Mouse (Mus musculus) C2C12 (cell line): ENCODE measurements around the gene Fyb2. TPM values are rescaled to one million over a fixed set of nuclear protein-coding genes. Genes with fewer than 3 reads are reported as not detected.
A peak's percentile ranks its signal among the peaks of the same experiment; 100 is the strongest.

Experiments used
- H3K27me3 ChIP-seq: one replicate; pipeline ENCODE4 v1.6.1; 2011; ENCODE audit not compliant: control insufficient read depth, insufficient read depth, insufficient read length
- H3K36me3 ChIP-seq: one replicate; pipeline ENCODE4 v1.6.1; 2011; ENCODE audit not compliant: control insufficient read depth, insufficient read depth
- H3K4me3 ChIP-seq: one replicate; pipeline ENCODE4 v1.5.1; 2011; ENCODE audit warnings: mild to moderate bottlenecking, control low read depth; ENCODE audit not compliant: poor library complexity, insufficient read depth, severe bottlenecking
- H3K79me2 ChIP-seq: one replicate; pipeline ENCODE4 v1.6.1; 2011; ENCODE audit not compliant: control insufficient read depth, insufficient read depth
- H3K79me3 ChIP-seq: one replicate; pipeline ENCODE4 v1.6.1; 2011; ENCODE audit warnings: low read depth, control low read depth
- H3ac ChIP-seq: one replicate; pipeline ENCODE3; 2011; ENCODE audit warnings: low read depth; ENCODE audit not compliant: control insufficient read depth, insufficient read length
- CEBPB ChIP-seq: IDR thresholded peaks from one replicate; pipeline ENCODE4 v1.6.1; 2011; ENCODE audit warnings: low read depth, mild to moderate bottlenecking, control low read depth, moderate library complexity
- CTCF ChIP-seq: IDR thresholded peaks from one replicate; pipeline ENCODE4 v1.5.1; 2011; ENCODE audit not compliant: control insufficient read depth, insufficient read depth, insufficient read length
- FOSL1 ChIP-seq: IDR thresholded peaks from one replicate; pipeline ENCODE4 v1.8.0; 2011; ENCODE audit warnings: mild to moderate bottlenecking, low read length; ENCODE audit not compliant: poor library complexity, insufficient read depth, severe bottlenecking
- MAX ChIP-seq: IDR thresholded peaks from one replicate; pipeline ENCODE4 v1.6.1; 2011; ENCODE audit warnings: mild to moderate bottlenecking, control low read depth
- MYOD1 ChIP-seq: IDR thresholded peaks from one replicate; pipeline ENCODE4 v1.6.1; 2011; ENCODE audit warnings: low read depth; ENCODE audit not compliant: control insufficient read depth, insufficient read length
- MYOG ChIP-seq: IDR thresholded peaks from one replicate; pipeline ENCODE4 v1.6.1; 2011; ENCODE audit not compliant: control insufficient read depth, insufficient read length; ENCODE audit errors: extremely low read depth
- USF1 ChIP-seq: IDR thresholded peaks from one replicate; pipeline ENCODE4 v1.6.1; 2011; ENCODE audit warnings: low read depth, mild to moderate bottlenecking, control low read depth, moderate library complexity
- polyA plus RNA-seq: library from polyadenylated mRNA; unstranded; fragments of >200 nt; fragmentation: generic; extraction: Trizol; gene quantifications from one replicate; pipeline ENCODE4 v1.2.1, GENCODE M21; 2012; ENCODE audit warnings: missing spikeins

Gene Fyb2
- polyA plus RNA-seq, 1 experiment = 0.05 TPM

GRCm38 (mm10) chr4:104934997-104935396, 21.7 kb downstream of the Fyb2 start:
- H3K36me3 ChIP-seq = no peaks in the 10 kb centered on the region
- H3K79me2 ChIP-seq = no peaks in the 10 kb centered on the region
- no peaks in the 10 kb centered on the region for H3K27me3 ChIP-seq
- no peak for TF ChIP-seq FOSL1
- no peak for TF ChIP-seq MYOG
- TF ChIP-seq CEBPB = no peak
- TF ChIP-seq USF1 = no peak
- no peak for TF ChIP-seq MAX
- H3K79me3 ChIP-seq = no peaks in the 10 kb centered on the region
- no peak overlapping the region for H3ac ChIP-seq
- H3K4me3 ChIP-seq = no peak overlapping the region

GRCm38 (mm10) chr4:104935436-104935835, 22.2 kb downstream of the Fyb2 start:
- Histone ChIP-seq H3K79me3 (no peaks in the 10 kb centered on the region), H3K27me3 (no peaks in the 10 kb centered on the region), H3K79me2 (no peaks in the 10 kb centered on the region), H3ac (no peak overlapping the region), H3K36me3 (no peaks in the 10 kb centered on the region), H3K4me3 (no peak overlapping the region)
- no peak for TF ChIP-seq FOSL1
- no peak for TF ChIP-seq USF1
- TF ChIP-seq MYOD1 = no peak
- no peak for TF ChIP-seq MYOG
- TF ChIP-seq MAX = no peak

- no peak for TF ChIP-seq CTCF
- TF ChIP-seq MYOD1 = peak; percentile 27
- peak; percentile 81 for TF ChIP-seq MAX
- TF ChIP-seq CEBPB = no peak
- no peak for TF ChIP-seq FOSL1
- TF ChIP-seq USF1 = peak; percentile 44
- TF ChIP-seq MYOG = no peak
- Histone ChIP-seq H3K79me3 (no peaks in the 10 kb centered on the region), H3ac (no peak overlapping the region), H3K27me3 (no peaks in the 10 kb centered on the region), H3K4me3 (no peak overlapping the region), H3K79me2 (no peaks in the 10 kb centered on the region), H3K36me3 (no peaks in the 10 kb centered on the region)
These were observed 22.8 kb downstream of the Fyb2 start for GRCm38 (mm10) chr4:104936011-104936410.

GRCm38 (mm10) chr4:104939535-104939934, 26.3 kb downstream of the Fyb2 start:
- no peak overlapping the region for H3K4me3 ChIP-seq
- no peaks in the 10 kb centered on the region for H3K79me2 ChIP-seq
- no peak overlapping the region for H3ac ChIP-seq
- no peaks in the 10 kb centered on the region for H3K27me3 ChIP-seq
- TF ChIP-seq CEBPB = no peak
- no peak for TF ChIP-seq CTCF
- TF ChIP-seq USF1 = no peak
- H3K79me3 ChIP-seq = no peaks in the 10 kb centered on the region
- H3K36me3 ChIP-seq = no peaks in the 10 kb centered on the region

GRCm38 (mm10) chr4:104941895-104942294, 28.6 kb downstream of the Fyb2 start:
- no peaks in the 10 kb centered on the region for H3K79me3 ChIP-seq
- no peaks in the 10 kb centered on the region for H3K27me3 ChIP-seq
- no peak for TF ChIP-seq USF1
- TF ChIP-seq MYOG = no peak
- TF ChIP-seq FOSL1 = no peak
- TF ChIP-seq CEBPB = no peak
- TF ChIP-seq MYOD1 = no peak
- TF ChIP-seq CTCF = no peak
- TF ChIP-seq MAX = no peak
- no peaks in the 10 kb centered on the region for H3K36me3 ChIP-seq
- H3K79me2 ChIP-seq = no peaks in the 10 kb centered on the region
- H3ac ChIP-seq = no peak overlapping the region
- no peak overlapping the region for H3K4me3 ChIP-seq

GRCm38 (mm10) chr4:104944482-104944881, 31.2 kb downstream of the Fyb2 start:
- Histone ChIP-seq H3K79me3 (no peaks in the 10 kb centered on the region), H3K4me3 (no peak overlapping the region), H3ac (no peak overlapping the region), H3K36me3 (no peaks in the 10 kb centered on the region), H3K79me2 (no peaks in the 10 kb centered on the region), H3K27me3 (no peaks in the 10 kb centered on the region)
- TF ChIP-seq CTCF = no peak
- TF ChIP-seq USF1 = no peak
- TF ChIP-seq CEBPB = no peak
- no peak for TF ChIP-seq MYOD1
- no peak for TF ChIP-seq MAX
- TF ChIP-seq MYOG = no peak
- no peak for TF ChIP-seq FOSL1
